Mouse (Mus musculus) spleen, postnatal 4 days (tissue): ENCODE measurements around the gene Alg9.
A peak's percentile ranks its signal among the peaks of the same experiment; 100 is the strongest.

ENCODE experiments used
- DNase-seq, 2 experiments: peaks; one replicate each; pipeline ENCODE4 v3.0.0; 2022; ENCODE audit warnings: low spot score in 2 of 2

The Alg9 gene

GRCm38 (mm10) chr9:50774991-50775612 is at the start of gene Alg9, which contains the start of gene 1110032A03Rik:
TSS of gene Alg9 (plus strand) at chr9:50775019.
TSS of gene 1110032A03Rik (minus strand) at chr9:50775520.
- DNase-seq: peak; percentile 90 to 96

- DNase-seq: no peak
These were observed 48.8 kb upstream of the Alg9 start for GRCm38 (mm10) chr9:50725921-50726590.

GRCm38 (mm10) chr9:50727171-50727924 is 47.5 kb upstream of the Alg9 start:
- DNase-seq: no peak

GRCm38 (mm10) chr9:50727925-50728651 is 46.7 kb upstream of the Alg9 start:
- peak; percentile 31 to 69 for DNase-seq

- DNase-seq: no peak
These were observed 45.2 kb upstream of the Alg9 start for GRCm38 (mm10) chr9:50729600-50729999.

GRCm38 (mm10) chr9:50732560-50732959 is 42.3 kb upstream of the Alg9 start:
- DNase-seq: no peak

- no peak for DNase-seq
These were observed 39.8 kb upstream of the Alg9 start for GRCm38 (mm10) chr9:50734989-50735388.

GRCm38 (mm10) chr9:50738914-50739870 is 35.6 kb upstream of the Alg9 start, which contains the start of gene Dixdc1:
TSS of gene Dixdc1 (minus strand) at chr9:50739517.
- peak; percentile 86 to 90 for DNase-seq

GRCm38 (mm10) chr9:50740867-50741784 is 33.7 kb upstream of the Alg9 start:
- no peak for DNase-seq

- no peak for DNase-seq
These were observed 32.6 kb upstream of the Alg9 start for GRCm38 (mm10) chr9:50742261-50742660.

GRCm38 (mm10) chr9:50742744-50743143 is 32.1 kb upstream of the Alg9 start:
- DNase-seq: no peak

- no peak for DNase-seq
These were observed 29.0 kb upstream of the Alg9 start for GRCm38 (mm10) chr9:50745806-50746205.

- DNase-seq: no peak
These were observed 28.6 kb upstream of the Alg9 start, which contains the start of gene 2310030G06Rik for GRCm38 (mm10) chr9:50746214-50746677. TSS of gene 2310030G06Rik (minus strand) at chr9:50746536.

- DNase-seq: no peak
These were observed 24.1 kb upstream of the Alg9 start for GRCm38 (mm10) chr9:50750706-50751105.

- DNase-seq: no peak
These were observed 23.5 kb upstream of the Alg9 start, which contains the start of gene Cryab for GRCm38 (mm10) chr9:50751323-50751722. TSS of gene Cryab (plus strand) at chr9:50751325.

- no peak for DNase-seq
These were observed 22.7 kb upstream of the Alg9 start, which contains the start of gene Hspb2 for GRCm38 (mm10) chr9:50752054-50752602. TSS of gene Hspb2 (minus strand) at chr9:50752354.

- DNase-seq: no peak
These were observed 21.8 kb upstream of the Alg9 start for GRCm38 (mm10) chr9:50752784-50753615.

GRCm38 (mm10) chr9:50753947-50754346 is 20.9 kb upstream of the Alg9 start:
- DNase-seq: no peak
